ENCODE assay signal across 20 mouse cellular contexts in the genomic region with DNA sequence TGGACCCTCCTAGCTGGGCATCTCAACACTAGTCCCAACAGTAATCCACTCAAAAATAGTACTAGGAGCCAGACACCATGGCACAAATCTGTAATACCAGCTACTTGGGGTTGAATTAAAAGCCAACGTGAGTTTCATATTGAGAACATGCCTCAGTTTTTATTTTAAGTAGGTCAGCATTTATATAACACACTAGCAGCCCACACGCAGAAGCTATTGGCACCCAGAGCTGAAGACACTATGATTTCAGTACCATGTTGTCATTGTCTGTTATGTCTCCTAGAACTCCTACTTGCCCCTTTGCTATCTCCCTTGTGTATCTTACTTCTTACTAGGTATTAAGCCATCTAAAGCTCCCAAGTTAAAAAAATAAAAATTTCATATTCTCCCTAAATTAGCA.
"Had no signal": no experiment of that assay in that cellular context is flagged by ENCODE, and none has a peak within 500 bp of the region (broad histone marks: within the 10 kb centered on the region; RNA-seq: fewer than 3 reads in every experiment).

No protein-coding gene starts in this region.

- H3K4me3 ChIP-seq: midbrain, embryonic 10.5 days; midbrain, embryonic 12.5 days; myocyte; neural tube, embryonic 13.5 days; neural tube, embryonic 15.5 days; stomach, embryonic 15.5 days had no signal

- ATAC-seq: midbrain, embryonic 16.5 days had no signal

- DNase-seq: lung, adult 18-20 months; lung, embryonic 14.5 days; lung, postnatal 10 days; lung, postnatal 4 days; midbrain, embryonic 14.5 days; retina, postnatal 1 day; right cerebral cortex, postnatal 4 days; spleen, adult 18-20 months; thymus, adult 18-20 months; thymus, postnatal 14 days; thymus, postnatal 36 days had no signal

- H3K27ac ChIP-seq: liver, embryonic 14.5 days; midbrain, embryonic 10.5 days; midbrain, embryonic 12.5 days; neural tube, embryonic 13.5 days; neural tube, embryonic 15.5 days; stomach, embryonic 15.5 days; stomach, postnatal 0 days had no signal
